Mouse (Mus musculus): ENCODE measurements around the gene Filip1l. TPM values are rescaled to one million over a fixed set of nuclear protein-coding genes. Genes with fewer than 3 reads are reported as not detected.

Gene Filip1l
- polyA plus RNA-seq, 1 experiment from 2014 or later: 12.7 TPM

DNA sequence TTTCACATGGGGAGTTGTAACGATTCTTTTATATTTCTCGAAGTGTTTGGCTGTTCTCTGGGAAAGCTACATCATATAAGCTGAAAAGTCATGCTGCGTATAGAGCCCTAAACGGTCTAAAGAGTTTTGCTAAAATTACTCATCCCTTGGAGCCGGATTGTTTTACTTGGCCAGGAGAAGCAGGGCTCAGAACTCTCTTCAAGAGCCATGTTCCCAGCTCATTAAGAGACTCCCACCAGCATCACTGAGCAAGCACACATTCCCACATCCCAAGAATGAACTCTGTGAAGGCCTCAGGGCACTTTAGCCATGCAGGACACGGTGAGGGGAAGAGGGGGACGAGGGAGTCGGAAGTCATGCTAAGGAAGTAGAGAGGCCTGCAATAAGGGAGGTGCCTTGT, 23.9 kb upstream of the Filip1l start:
- H3K27ac ChIP-seq (replicated peaks): no peak overlapping the region
- WGBS: 74% methylated on average over 8 of the region's 8 CpGs

DNA sequence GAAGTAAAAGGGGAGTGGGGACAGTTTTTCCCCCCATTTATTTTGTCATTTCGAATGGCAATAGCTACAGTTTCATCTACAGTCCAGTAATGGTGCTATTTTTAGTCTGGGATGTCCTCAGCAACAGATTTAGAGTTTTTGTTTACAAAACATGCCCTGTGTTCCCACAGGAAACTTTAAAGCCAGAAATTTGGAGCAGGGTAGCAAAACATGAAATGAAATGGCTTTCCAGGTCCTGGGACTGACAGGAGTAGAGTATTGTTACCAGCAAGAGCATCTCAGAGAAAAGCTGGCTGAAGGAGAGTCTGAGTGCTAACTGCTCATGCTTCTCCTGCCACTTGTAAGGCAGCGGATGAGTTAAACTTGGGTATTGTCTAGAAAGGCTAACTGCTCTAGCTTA, 22.8 kb upstream of the Filip1l start:
- Histone ChIP-seq H3K27ac (replicated peaks) (no peak overlapping the region), H3K9me3 (no peaks in the 10 kb centered on the region), H3K4me1 (0 out of 2 replicates have a peak, but pooled peaks cover 10% of the 10 kb centered on the region), H3K4me3 (no peak overlapping the region), H3K36me3 (replicated peaks) (no peaks in the 10 kb centered on the region), H3K27me3 (replicated peaks; ENCODE audit: low read depth, poor library complexity, severe bottlenecking) (no peaks in the 10 kb centered on the region)
- no peak for DNase-seq (ENCODE audit: low spot score)
- 87% methylated on average over 2 of the region's 2 CpGs for WGBS

More for the DNA sequence above, 23.9 kb upstream of the Filip1l start:
- H3K4me1 ChIP-seq: 0 out of 2 replicates have a peak, but pooled peaks cover 10% of the 10 kb centered on the region
- no peaks in the 10 kb centered on the region for H3K27me3 ChIP-seq (replicated peaks; ENCODE audit: low read depth, poor library complexity, severe bottlenecking)
- H3K9me3 ChIP-seq: no peaks in the 10 kb centered on the region
- DNase-seq (ENCODE audit: low spot score): no peak
- no peak overlapping the region for H3K4me3 ChIP-seq
- no peaks in the 10 kb centered on the region for H3K36me3 ChIP-seq (replicated peaks)

DNA sequence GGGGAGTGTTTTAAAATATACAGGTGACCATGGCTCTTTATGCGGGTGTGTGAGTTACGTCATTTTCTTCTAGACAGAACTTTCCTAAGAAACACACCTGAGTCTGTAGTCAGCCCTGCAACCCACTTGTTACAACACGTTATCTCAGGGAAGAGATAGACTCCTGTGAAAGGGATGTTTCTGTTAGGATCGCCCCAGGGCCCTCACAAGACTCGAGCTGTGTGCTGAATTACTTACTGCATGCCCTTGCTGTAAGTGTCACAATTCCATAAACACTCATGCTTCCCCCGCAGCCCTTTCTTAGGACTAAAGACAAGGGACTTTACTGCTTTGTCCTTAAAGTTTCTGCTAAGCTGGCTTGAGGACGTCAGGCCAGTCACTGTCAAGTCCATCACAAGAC, 20.6 kb upstream of the Filip1l start:
- Histone ChIP-seq H3K36me3 (replicated peaks) (no peaks in the 10 kb centered on the region), H3K4me1 (0 out of 2 replicates have a peak, but pooled peaks cover 10% of the 10 kb centered on the region), H3K4me3 (no peak overlapping the region), H3K9me3 (no peaks in the 10 kb centered on the region), H3K27ac (replicated peaks) (no peak overlapping the region), H3K27me3 (replicated peaks; ENCODE audit: low read depth, poor library complexity, severe bottlenecking) (no peaks in the 10 kb centered on the region)
- no peak for DNase-seq (ENCODE audit: low spot score)
- 71% methylated on average over 7 of the region's 7 CpGs for WGBS

DNA sequence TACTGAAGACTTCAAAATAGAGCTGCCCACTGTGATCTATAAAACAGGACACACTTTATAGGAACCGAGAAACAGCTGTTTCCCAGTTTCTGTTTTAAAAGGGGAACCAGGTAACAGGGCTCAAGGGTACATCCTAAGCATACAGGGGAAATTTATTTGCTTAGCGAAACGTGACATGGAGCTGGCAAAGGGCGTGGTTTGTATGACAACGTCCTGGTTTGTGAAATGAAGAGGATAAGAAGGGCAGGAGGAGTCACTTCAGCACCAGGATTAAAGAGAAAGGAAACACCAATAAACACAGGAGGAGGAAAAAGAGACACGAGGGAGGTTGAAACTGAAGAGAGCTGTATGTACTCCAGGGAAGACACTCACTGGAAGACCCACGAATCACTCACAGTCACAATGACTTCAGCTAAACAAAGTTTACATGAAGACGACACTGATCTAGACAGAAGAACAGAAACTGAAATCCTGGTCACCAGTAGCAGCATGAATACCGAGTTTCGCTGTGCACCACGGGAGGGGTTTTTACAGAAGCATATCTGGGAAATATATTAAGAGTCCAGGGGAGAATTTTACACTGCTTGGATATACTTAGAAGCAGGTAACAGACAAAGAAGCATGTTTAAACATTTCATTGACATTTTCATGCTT, 16.0 kb upstream of the Filip1l start:
- Histone ChIP-seq H3K36me3 (replicated peaks) (no peaks in the 10 kb centered on the region), H3K27me3 (replicated peaks; ENCODE audit: low read depth, poor library complexity, severe bottlenecking) (no peaks in the 10 kb centered on the region), H3K4me3 (no peak overlapping the region), H3K27ac (replicated peaks) (no peak overlapping the region), H3K4me1 (peaks cover 24% of the 10 kb centered on the region), H3K9me3 (no peaks in the 10 kb centered on the region)
- WGBS: 79% methylated on average over 11 of the region's 11 CpGs
- DNase-seq (ENCODE audit: low spot score): no peak

DNA sequence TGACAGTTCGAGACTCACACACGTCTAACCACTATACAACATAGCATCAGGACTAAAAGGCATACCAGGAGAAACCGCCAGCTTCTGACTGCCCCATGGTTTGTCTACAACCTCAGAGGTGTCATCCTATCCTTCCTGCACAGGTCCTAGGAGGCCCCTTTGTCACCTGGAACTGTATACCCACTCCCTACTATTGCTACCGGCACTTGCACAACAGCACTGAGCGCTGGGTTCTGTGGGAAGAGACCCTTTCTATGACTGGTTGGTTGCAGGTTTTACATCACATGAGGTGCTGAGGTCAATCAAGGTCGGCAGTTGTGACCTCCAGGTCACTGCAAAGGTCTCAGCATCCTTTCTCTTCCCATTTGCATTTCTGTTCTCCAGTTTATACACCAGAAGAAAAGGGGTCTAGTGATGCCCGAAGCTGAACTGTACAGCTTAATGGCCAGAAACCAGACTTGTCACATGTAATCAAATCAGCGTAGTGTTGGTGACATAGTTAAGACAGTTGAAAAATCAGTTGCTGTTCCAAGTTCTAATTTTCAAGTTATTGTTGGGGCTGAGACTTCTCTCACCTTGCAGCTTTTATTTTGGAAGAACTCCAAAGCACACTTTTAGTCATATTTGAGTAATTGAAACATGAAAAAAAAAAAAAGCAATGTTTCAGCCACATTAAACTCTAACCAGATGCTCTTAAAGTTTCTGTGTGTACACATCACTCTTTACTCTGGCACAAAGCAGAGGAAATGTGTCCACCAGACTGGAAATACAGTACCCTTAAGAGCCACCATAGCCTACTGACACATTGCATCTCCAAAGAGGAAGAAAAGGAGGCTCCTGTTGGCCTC, 12.9 kb upstream of the Filip1l start:
- no peak overlapping the region for H3K4me3 ChIP-seq
- WGBS: 79% methylated on average over 8 of the region's 8 CpGs
- H3K9me3 ChIP-seq: no peaks in the 10 kb centered on the region
- H3K4me1 ChIP-seq: peaks cover 24% of the 10 kb centered on the region
- no peaks in the 10 kb centered on the region for H3K27me3 ChIP-seq (replicated peaks; ENCODE audit: low read depth, poor library complexity, severe bottlenecking)
- DNase-seq (ENCODE audit: low spot score): no peak
- H3K27ac ChIP-seq (replicated peaks): no peak overlapping the region
- no peaks in the 10 kb centered on the region for H3K36me3 ChIP-seq (replicated peaks)

DNA sequence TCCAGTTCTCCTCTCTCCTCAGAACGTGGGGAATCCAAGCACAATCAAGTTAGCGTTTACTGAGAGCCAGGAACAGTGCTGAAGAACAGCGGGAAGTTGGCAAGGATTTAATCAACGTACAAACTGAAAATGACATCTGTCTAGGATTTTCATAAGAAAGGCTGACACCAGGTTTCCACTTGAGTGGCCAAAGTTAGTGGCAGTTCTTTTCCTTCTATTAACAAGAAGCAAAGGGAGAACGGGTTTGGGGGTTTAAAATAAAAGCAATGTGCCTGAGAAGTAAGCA, 12.3 kb upstream of the Filip1l start:
- Histone ChIP-seq H3K4me1 (peaks cover 24% of the 10 kb centered on the region), H3K27me3 (replicated peaks; ENCODE audit: low read depth, poor library complexity, severe bottlenecking) (no peaks in the 10 kb centered on the region), H3K9me3 (no peaks in the 10 kb centered on the region), H3K4me3 (no peak overlapping the region), H3K36me3 (replicated peaks) (no peaks in the 10 kb centered on the region), H3K27ac (replicated peaks) (no peak overlapping the region)
- WGBS: 57% methylated on average over 5 of the region's 5 CpGs
- DNase-seq (ENCODE audit: low spot score): no peak

DNA sequence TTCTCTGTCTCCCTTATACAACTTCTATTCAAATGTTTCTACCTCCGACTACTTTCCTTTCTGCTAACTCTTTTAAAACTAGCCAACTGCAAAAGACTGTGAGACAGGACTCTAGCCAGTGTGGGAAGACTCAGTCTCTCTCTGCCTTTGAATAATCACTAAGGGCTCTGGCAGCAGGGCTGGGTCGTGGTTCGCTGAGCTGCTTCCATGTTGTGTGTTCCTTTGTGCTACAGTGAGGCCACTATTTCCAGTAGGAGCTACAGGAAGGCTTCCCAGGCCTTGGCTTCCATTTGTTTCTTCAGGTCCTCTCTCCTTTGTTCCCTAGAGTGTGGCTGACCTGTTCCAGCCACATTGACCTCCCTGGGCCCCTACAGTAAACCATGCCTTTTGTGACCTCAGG, 6.6 kb upstream of the Filip1l start:
- 74% methylated on average over 3 of the region's 3 CpGs for WGBS
- Histone ChIP-seq H3K27ac (replicated peaks) (peak overlapping the region; percentile 59; the same call in 1 of the 2 replicates), H3K4me1 (peaks cover 10% of the 10 kb centered on the region), H3K4me3 (no peak overlapping the region), H3K27me3 (replicated peaks; ENCODE audit: low read depth, poor library complexity, severe bottlenecking) (no peaks in the 10 kb centered on the region), H3K36me3 (replicated peaks) (no peaks in the 10 kb centered on the region), H3K9me3 (no peaks in the 10 kb centered on the region)
- no peak for DNase-seq (ENCODE audit: low spot score)

DNA sequence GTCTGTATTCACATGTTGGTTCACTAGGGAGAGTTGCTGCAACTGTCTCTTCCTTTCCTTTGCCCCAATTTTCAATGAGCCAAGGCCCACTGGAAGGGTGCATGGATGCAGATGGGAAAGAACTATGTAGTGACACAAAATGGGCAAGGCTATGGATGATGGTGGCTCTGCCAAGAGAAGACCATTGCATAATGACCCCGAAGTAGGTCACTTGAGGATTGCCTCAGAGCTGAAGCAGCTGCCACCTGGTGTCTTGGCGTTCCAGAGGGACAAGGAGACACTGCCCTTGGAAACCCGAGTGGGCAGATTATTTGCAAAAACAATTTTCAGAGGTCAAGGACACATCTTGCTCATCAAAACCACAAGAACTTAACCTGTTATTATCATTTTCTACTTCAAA, 3.9 kb upstream of the Filip1l start:
- Histone ChIP-seq H3K4me1 (peaks cover 31% of the 10 kb centered on the region), H3K9me3 (no peaks in the 10 kb centered on the region), H3K4me3 (no peak overlapping the region), H3K36me3 (replicated peaks) (no peaks in the 10 kb centered on the region), H3K27ac (replicated peaks) (no peak overlapping the region), H3K27me3 (replicated peaks; ENCODE audit: low read depth, poor library complexity, severe bottlenecking) (no peaks in the 10 kb centered on the region)
- DNase-seq (ENCODE audit: low spot score): no peak
- WGBS: 87% methylated on average over 3 of the region's 3 CpGs

DNA sequence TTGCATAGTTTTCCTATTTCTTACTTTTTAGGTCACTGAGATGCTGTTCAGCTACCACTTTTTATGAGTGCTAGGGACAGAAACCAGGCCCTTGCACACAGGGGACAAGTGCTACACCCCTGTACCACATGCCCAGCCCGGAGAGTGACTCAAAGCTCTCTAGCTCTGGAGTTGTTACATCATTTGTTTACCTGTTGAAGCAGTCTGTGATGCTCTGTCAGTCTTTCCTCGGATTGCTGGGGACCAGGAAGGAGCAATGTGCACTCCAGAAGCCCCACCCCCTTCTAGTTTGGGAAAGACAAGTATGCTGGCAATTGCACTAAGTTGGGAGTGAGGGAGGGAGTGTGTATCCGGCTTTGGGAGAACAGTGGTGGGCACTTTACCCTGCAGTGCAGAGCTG, 3.2 kb upstream of the Filip1l start:
- Histone ChIP-seq H3K4me3 (no peak overlapping the region), H3K27me3 (replicated peaks; ENCODE audit: low read depth, poor library complexity, severe bottlenecking) (no peaks in the 10 kb centered on the region), H3K9me3 (no peaks in the 10 kb centered on the region), H3K36me3 (replicated peaks) (no peaks in the 10 kb centered on the region), H3K4me1 (peaks cover 31% of the 10 kb centered on the region), H3K27ac (replicated peaks) (no peak overlapping the region)
- no peak for DNase-seq (ENCODE audit: low spot score)
- 57% methylated on average over 3 of the region's 3 CpGs for WGBS

DNA sequence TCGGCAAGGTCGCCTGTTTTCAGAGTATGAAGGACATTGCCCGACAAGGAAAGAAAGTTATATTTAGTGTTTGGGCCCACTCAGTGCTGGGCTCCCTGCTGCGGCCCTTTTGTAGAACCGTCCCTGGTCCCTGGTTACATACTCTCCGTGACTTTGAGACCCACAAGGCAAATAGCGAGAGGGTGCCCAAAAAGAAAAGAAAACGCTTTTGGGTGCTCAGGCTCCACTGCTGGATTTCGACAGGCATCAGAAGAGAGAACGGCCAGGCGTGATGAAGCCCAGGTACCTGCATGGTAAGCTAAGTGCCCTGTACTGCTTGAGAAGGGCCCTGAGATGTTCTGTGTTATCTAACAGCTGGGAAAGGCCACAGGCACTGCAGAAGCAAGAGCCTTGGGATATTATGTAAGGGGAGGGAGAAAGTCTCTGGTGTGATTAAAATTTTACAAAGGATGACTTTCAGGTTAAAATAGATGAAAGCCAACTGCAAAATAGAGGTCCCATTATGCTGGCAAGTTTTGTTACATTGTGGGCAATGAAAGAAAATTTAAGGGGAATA, 351 bp downstream of the Filip1l start:
- H3K27ac ChIP-seq (replicated peaks): peak overlapping the region; percentile 60
- H3K9me3 ChIP-seq: no peaks in the 10 kb centered on the region

DNA sequence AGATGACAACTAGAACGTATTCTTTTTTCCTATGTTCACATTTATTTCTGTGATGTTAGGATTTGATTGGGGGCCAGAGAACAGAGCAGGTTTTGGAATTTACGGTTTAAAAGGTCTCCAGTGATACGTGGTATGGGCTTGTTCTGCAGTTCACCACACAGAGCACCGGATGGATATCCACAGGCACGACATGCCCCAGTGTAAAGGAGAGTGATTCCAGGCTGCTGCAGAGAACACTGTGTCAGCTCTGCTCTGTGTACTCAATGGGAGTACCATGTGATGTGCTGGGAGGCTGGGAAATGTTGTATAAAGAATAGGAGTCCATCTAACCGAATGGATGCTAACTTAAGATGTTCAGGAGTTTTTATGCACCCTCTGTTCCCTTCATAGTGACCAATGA, 1.0 kb downstream of the Filip1l start:
- Histone ChIP-seq H3K27me3 (replicated peaks; ENCODE audit: low read depth, poor library complexity, severe bottlenecking) (no peaks in the 10 kb centered on the region), H3K9me3 (no peaks in the 10 kb centered on the region), H3K27ac (replicated peaks) (no peak overlapping the region), H3K4me1 (peaks cover 33% of the 10 kb centered on the region), H3K4me3 (no peak overlapping the region), H3K36me3 (replicated peaks) (no peaks in the 10 kb centered on the region)
- DNase-seq (ENCODE audit: low spot score): no peak
- WGBS: 80% methylated on average over 6 of the region's 6 CpGs

More for the DNA sequence above, 351 bp downstream of the Filip1l start:
- H3K4me1 ChIP-seq: peaks cover 33% of the 10 kb centered on the region
- H3K27me3 ChIP-seq (replicated peaks; ENCODE audit: low read depth, poor library complexity, severe bottlenecking): no peaks in the 10 kb centered on the region
- no peak for DNase-seq (ENCODE audit: low spot score)
- 83% methylated on average over 11 of the region's 11 CpGs for WGBS
- no peaks in the 10 kb centered on the region for H3K36me3 ChIP-seq (replicated peaks)
- no peak overlapping the region for H3K4me3 ChIP-seq

DNA sequence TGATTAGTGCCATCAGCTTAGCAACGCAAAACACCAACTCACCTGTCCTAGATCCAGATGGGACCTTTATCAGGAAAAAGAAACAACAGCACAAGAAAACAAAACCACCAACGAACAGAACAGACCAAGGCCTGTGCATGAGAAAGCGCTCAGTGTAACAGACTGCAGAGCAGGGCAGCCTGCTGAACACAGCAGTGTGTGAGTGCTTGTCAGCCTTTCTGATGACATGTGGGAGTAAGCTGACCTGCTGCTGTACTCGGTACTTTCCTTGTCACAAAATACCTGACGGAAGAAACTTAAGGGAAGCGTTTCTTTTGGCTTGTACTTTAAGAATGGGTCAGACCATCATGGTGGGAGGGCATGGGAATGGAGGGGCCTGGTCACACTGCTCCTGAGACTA, 3.6 kb downstream of the Filip1l start:
- H3K4me1 ChIP-seq: peaks cover 28% of the 10 kb centered on the region
- no peaks in the 10 kb centered on the region for H3K9me3 ChIP-seq
- no peaks in the 10 kb centered on the region for H3K36me3 ChIP-seq (replicated peaks)
- no peak overlapping the region for H3K27ac ChIP-seq (replicated peaks)
- WGBS: 69% methylated on average over 6 of the region's 6 CpGs
- no peak for DNase-seq (ENCODE audit: low spot score)
- no peak overlapping the region for H3K4me3 ChIP-seq
- no peaks in the 10 kb centered on the region for H3K27me3 ChIP-seq (replicated peaks; ENCODE audit: low read depth, poor library complexity, severe bottlenecking)

DNA sequence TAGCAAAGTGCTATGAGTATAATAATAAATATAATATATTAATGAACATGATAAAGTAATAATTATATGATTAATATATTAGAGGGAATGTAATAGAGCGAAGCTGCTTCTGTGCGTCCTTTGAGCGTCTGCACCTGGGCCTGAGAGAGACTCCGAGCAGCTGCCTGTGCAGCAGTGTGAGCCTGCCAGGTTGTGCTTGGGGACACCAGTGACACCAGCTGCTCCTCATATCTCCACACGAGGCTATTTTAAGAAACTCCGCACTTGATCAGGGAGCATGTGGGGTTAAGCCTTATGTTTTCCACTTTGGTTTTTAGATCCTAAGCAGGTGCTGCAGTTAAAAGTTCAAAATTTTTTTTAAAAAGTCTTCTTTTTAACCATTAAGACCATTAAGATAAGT, 4.1 kb downstream of the Filip1l start:
- peaks cover 22% of the 10 kb centered on the region for H3K4me1 ChIP-seq
- DNase-seq (ENCODE audit: low spot score): no peak
- 90% methylated on average over 6 of the region's 6 CpGs for WGBS
- no peak overlapping the region for H3K27ac ChIP-seq (replicated peaks)
- H3K36me3 ChIP-seq (replicated peaks): no peaks in the 10 kb centered on the region
- H3K27me3 ChIP-seq (replicated peaks; ENCODE audit: low read depth, poor library complexity, severe bottlenecking): no peaks in the 10 kb centered on the region
- no peaks in the 10 kb centered on the region for H3K9me3 ChIP-seq
- no peak overlapping the region for H3K4me3 ChIP-seq
